Mouse (Mus musculus) erythroid progenitor cell, adult 5-6 weeks (primary cell): ENCODE results near the gene Akap13. TPM values are rescaled to one million over a fixed set of nuclear protein-coding genes. Genes with fewer than 3 reads are reported as not detected.
"Not testable (repeated sequence)": the region's sequence is repeated elsewhere in the genome, so short reads cannot be mapped to it uniquely, and the experiment has no call there.

ENCODE experiments used
- ATAC-seq: replicated peaks from 2 replicates; pipeline ENCODE4 v1.8.0; 2016; ENCODE audit warnings: moderate number of reproducible peaks, mild to moderate bottlenecking, moderate TSS enrichment, inconsistent platforms; ENCODE audit not compliant: poor library complexity, low FRiP score, severe bottlenecking
- total RNA-seq, 2 experiments: library from RNA; stranded (forward) in 1 of 2; stranded (reverse) in 1 of 2; fragments of 150-400 nt in 1 of 2; fragments of 186-747, 209-891 nt in 1 of 2; gene quantifications; 2 replicates each; pipeline versions ENCODE4 v1.2.3 to v1.2.4; 2015 to 2017; ENCODE audit warnings: low replicate concordance in 2 of 2

The Akap13 gene
- total RNA-seq, 2 experiments from 2014 or later = 195 to 563 TPM

DNA sequence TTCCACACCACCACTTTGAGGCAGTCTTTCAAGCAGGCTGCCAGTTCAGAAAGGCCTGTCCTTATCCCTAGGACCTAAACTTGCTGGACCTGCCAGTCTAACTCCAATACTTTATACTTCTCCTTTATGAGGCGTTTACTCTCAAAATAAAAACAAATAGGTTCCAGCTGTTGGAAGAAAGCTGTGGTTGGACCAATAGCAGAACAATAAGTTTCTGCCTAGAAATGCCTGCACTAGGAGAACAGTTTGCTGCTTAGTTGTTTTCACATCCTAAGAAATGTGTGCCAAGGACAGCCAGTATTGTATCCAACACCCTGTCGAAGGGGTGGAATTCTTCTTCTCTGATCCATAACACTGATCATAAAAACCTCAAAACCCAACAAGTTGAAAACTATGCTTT lies 276.6 kb downstream of the Akap13 start:
- ATAC-seq = no peak

DNA sequence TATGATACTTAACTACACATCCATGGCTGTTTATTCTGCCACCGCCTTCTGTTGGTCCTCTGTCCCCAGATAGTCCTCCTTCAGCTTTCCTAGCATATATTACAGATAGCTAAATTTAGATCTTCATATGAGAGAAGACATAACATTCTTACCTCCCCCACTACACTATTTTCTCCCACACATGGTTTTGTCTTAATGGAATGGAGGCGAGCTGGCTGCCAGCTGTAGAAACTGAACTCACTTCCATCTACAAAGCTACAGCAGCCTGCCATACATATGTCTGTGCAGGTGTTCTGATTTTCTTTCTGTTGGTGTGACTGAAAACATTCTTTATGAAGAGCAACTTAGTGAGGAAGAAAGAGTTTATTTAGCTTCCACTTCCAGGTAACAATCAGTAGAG lies 277.8 kb downstream of the Akap13 start:
- ATAC-seq = no peak

DNA sequence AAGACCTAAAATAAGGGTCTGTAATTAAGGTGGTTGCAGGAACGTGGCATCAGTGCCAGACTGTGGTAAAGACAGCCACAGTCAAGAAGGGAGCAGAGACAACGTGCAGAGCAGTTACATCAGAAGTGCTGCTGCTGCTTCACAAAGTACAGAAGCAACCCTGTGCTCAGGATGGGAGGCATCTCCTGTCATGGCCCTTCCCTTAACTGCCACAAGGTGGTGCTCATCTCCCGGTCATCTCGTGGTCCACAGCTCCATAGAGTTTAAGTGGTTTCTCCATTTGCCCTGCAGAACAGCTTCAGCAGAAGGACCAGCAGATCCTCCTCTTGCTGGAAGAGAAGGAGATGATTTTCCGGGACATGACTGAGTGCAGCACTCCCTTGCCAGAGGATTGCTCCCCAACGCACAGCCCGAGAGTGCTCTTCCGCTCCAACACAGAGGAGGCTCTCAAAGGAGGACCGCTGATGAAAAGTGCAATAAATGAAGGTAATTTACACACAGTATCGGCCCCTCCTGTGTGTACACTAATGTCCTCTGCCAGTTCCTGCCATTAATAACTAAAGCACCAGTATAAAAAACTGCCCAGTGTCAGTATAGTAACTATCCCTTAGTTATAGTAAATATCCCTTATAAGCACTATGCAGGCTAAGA lies 283.9 kb downstream of the Akap13 start:
- ATAC-seq = peak; percentile 84

DNA sequence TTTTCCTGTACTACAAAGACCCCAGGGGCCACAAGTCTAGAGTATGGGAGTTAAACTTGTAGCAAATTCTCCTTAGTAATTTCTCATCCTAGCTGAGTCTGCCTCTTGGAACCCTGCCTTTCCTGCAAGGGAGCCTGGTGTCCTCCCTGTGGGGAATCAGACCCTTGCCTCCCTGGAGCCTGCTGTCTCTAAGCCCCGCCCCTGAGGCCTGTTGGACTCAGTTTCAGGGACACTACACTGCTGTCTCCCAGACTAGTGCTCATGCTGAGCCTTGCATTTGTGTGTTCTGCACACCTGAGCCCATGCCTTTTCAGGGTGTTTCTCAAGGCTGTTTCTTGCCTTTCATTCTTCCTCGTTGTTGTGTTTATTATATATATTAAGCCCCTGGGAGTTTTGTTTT lies 289.2 kb downstream of the Akap13 start:
- no peak for ATAC-seq

DNA sequence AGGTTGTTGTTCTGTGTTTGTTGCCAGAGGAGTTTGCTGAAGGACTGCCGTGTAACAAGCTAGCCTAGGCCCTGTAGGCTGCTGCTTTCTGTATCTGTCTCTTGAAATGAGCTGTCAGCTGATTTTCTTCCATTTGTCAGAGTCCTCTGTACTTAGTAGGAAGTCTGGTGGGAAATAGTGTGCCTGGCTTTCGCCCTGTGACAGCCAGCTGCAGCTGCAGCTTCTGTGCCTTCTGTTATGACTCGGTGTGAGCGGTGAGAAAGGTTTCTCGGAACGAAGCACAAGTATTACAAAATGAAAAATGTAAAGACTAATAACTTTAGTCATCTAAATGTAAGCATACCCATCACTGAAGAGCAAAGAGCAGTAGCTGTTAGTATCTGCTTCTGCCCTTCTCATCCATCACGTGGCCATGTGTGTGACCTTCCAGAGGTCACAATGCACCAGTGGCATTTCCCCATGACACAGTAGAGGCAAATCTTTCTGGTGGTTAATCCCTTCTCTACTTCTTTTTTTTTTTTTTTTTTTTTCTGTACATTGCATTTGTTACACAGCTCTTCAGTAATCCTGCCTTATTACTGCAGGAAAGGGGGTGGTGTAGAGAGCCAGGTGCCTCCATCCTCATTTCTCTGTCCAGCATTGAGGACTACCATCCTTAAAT lies 289.8 kb downstream of the Akap13 start:
- ATAC-seq = no peak

DNA sequence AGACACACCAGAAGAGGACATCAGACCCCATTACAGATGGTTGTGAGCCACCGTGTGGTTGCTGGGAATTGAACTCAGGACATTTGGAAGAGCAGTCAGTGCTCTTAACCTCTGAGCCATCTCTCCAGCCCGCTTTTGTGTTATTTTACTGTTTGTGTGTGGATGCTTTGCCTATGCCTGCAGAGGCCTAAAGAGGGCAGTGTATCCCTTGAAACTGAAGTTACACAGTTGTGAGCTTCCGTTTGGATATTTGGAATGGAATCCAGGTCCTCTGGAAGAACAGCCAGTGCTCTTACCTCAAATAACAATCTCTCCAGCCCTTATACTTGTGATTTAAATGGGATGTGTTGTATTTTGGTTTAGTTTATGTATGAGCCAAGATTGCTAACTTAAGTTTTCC lies 290.6 kb downstream of the Akap13 start:
- not testable (repeated sequence) for ATAC-seq

DNA sequence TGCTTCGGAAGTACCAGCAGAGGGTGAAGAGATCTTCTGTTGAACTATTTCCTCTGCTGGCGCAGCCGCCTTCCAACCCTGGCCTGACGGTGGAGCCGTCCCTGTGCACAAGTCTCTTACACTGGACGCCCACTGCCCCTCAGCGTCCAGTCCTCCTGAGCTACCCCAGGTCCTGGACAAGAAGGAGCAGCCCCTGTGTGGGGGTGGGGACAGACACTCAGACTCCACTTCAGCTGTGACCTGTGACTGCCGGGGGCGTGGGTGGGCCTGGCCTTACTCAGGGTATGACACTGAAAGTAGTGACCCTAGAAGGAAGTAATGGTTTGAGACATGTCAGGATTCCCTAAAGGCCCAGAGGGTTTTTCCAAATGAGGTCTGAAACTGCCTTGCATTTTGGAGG lies 295.2 kb downstream of the Akap13 start:
- no peak for ATAC-seq

DNA sequence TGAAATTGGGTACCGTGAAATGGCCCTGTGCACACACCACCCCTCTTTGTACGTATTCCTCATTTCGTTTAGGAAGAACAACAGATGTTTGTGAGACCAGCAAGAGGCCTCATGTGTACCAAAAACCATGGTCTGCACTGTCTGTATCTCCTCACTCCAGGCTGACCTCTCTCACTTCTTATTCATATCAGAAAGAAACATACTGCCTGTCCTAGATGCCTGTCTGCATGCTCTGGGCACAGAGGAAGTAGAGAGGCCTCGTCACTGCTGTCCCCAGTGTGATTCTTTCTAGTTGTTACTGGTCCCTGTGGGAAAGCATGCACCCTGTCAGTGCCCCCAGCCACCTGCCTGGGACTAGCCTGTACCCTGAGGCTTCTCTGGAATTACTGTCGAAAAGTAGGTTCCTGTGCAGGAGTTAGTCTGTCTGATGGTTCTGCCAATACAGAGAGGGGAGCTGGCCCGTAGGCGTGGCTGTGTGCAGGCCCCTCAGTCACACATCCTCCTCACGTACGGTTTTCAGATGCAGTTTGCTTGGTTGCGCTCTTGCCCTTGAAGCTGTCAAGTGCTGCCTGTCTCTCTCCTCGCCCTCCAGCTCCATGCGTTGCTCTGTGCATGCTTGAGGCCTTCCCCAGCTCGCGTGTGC lies 295.9 kb downstream of the Akap13 start:
- no peak for ATAC-seq

DNA sequence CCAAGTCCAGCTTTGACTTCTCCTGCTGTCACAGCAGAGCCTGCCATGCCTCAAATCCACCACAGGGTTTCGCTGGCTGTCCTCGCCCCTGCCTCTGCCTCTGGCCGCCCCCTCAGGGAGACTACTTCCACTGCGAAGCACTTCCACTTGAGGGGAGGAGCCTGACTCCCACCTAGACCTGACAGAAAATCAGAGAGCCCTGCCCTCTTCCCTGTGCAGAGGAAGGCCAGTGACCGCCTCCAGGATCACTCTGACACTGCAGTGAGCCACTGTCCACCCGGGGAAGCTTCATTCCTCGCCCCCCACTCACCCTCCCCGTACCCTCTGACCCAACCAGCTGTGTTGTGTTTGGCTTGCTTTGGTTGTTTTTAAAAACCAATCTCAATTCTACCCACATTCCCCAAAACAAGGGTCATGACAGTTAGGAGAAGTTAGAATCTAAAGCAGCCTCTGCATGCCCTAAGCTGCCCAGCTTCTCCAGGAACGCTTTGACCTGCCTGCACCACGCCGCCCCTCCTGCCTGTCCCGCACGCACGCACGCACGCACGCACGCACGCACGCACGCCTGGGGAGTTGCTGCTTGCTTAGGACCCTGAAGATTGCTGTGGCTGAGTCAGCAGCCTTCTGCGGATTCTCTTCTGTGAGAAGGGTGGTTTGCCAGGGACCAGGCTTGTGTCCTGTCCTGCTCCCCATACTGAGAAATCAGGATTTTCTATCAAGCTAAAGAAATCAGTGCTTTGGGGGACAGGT lies 297.3 kb downstream of the Akap13 start:
- ATAC-seq = no peak

DNA sequence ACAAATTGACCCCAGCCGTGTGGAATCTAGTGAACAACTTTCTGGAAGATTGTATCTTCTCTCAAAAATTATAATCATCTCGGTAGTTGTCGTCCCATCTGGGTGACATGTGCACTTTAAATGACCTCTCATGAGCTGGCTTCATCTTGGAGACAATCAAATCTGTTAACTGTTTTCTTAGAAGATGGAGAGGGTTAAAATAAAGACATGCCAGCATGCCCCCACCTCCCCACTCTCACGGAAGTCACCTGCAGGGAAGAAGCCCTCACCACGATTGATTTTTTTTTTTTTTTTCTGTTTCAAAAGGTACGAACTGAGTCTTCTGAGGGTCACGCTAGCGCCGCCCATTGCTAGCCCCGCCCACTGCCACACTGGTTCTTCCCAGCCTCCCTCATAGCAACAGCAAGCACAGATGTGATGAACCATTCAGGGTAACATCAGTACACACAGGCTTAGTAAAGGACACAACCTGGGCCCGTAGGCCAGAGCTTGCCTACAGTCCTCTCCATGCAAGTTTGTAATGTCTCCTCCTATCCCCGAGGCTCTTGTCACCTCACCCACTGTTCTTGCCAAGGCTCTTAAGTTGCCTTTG lies 298.0 kb downstream of the Akap13 start:
- no peak for ATAC-seq

DNA sequence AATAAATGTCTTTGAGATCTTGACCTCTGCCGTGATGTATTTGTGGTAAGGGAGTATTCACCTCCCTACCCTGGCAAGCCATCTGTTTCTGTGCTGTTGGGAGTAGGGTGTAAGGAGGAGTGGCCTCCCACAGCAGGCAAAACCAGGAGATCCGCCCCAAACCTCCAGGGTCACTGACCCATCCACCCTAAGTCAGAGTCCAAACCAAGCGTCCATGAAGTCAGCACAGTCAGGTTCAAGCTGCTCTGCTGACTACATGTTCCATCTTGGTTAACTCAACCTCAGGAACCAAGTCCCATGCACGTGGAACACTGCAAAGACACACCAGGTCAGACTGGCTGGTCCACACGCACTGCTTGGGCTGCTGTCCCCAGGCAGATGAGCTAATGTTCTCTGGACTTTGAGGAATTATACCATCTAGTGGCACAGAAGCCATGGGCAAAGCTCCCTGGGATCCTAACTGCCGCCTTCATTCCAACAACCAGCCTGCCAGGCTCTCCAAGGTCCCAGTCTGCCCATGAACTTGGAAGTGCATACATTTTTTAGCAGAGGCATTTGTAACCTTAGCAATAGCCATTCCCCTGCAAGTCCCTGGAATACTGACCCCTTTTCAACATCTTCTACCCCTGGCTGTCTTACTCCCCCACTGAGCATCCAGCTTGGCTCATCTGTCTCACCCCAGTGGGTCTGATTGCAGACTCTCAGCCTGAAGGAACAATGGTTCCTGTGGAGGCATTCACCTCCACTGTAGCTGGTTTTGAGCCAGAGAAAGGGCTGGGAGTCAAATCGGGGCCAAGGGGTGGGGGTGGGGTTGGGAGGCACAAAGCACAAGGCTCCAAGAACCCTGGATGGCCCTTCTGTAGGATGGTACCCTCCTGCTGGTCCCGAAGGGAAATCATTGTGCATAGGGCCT lies 299.5 kb downstream of the Akap13 start:
- ATAC-seq = no peak

DNA sequence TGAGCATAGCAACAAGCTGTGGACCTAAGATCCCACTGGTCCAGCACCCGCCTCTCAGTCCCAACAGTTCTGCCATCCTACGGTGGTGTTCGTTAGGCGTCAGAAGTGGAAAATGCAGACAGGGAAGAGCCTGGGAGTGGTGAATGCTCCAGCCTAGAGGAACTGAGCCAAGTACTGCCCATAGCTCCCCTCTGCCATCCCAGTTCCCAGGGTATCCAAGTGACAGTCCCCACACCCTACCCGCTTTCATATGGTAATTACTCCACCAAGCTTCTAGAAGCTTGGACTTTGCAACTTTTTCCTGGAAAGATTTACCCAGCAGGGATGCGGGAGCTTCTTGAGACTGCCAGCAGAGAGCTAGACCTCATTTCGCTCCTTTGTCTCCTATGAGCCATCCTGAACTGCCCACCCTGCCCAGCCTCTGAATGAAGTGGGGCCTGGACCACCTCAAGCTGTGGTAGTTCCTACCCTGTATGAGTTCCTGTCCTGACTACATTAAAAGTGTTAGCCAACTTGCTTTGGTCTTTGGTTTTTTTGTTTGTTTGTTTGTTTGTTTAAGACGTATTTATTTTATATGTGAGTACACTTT lies 300.6 kb downstream of the Akap13 start:
- ATAC-seq = no peak

DNA sequence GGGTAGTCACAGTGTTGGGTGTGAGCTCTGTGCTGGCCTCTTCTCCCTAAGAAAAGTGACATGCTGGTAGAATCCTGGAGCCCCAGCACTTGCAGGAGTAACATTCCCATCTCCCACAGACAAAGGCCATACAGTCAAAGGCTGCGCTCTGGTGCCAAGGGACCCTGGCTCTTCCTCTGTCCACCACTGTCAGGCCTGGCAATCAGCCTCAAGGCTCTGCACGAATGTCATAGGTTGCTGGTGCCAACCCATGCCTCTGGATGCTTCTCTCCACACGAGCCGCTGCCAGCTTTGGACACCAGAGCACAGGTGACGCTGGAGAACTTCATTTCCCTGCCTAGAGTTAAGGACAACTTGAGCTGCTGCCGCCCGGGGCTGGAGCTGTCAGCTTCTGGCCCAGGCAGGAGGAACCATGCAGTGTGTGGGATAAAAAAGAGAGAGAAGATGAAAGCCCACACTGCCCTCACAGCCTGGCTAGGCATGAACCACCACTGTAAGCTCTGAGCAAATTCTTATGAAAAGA lies 304.7 kb downstream of the Akap13 start:
- no peak for ATAC-seq

DNA sequence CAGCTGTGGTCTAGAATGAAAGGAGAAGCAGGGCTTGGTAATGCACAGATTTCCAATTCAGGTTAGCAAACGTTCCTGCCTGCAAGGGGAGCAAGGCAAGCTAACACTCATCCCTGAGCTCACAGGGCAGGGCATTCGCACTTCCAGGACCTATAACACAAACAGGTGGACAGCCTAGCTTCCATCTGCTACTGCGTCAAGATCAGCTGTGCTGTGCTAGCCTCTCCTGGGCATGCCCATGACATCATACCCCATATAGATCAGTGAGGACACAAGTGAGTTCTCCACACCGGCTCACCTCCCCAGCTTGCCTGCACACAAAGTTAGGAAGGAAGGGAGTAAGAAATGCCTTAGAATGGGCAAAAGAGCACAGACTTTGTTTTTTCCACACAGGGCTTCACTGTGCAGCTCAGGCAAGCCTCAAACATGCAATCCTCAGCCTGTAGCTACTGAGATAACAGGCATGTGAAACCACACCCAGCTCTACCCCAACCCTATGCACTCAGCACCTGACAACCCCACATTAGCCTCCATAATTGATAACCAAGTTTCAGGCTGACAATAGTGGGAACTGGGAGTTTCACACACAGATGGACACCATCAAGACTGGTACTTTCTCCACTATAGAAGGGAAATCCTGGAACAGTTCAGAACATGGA lies 305.5 kb downstream of the Akap13 start:
- ATAC-seq = peak; percentile 90

DNA sequence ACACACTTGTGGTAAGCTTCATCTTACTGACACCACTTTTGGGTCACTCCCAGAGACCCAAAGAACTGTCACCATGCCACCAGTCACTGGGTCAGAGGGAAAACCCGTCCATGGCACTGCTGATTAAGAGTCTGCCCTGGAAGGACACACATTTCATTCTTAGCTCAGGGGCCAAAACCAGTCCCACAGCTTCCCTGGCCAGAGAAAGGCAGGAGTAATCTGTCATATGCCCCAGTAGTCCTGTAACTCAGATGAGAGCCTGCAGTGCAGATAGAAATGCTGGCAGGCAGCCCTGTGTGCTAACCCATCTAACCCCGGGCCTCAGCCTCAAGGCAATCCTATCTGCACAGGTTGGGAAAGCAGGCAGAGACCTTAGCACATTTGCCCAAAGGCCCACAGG lies 306.9 kb downstream of the Akap13 start:
- ATAC-seq = peak; percentile 47

DNA sequence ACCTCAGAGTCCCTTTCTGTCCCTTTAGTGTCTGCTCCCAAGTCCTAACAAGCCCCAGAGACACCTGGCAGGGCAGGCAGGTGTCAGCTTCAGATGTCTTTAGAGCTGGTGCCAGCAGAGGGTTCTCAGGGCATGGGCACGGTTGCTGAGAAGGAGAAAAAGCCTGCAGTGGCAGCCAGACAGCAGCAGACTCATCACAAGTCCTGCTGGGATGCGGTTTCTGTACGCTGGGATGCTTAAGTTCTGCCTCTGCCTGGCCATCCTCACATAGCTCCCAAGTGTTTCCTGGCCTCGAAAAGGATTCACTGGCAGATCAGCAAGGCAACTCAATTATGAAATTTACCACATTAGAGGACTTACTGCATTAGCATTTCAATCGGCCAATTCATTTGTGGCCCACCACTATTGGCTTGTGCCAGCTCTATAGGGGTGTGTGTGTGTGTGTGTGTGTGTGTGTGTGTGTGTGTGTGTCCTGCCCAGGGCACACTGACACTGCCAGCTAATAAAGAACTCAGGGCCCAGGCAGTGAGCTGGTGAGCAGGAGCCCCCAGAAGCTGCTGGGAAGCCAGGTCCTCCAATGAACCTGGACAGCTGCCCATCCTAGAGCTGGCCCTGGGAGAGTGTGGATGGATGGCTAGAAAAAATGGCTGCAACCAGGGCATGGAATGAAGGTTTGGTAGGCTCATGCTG lies 311.9 kb downstream of the Akap13 start:
- not testable (repeated sequence) for ATAC-seq

DNA sequence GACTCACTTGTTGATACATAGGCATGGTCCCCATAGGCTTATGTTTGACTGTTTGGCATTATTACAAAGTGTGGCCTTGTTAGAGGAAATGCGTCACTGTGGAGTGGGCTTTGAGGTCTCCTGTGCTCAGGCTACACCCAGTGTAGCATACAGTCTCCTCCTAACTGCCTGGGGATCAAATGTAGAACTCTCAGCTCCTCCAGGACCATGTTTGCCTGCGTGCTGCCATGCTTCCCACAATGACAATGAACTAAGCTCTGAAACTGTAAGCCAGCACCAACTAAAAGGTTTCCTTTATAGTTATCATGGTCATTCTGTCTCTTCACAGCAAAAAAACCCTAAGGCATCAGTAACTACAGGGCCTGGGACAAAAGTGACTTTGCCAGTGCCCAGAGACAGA lies 312.8 kb downstream of the Akap13 start:
- no peak for ATAC-seq

DNA sequence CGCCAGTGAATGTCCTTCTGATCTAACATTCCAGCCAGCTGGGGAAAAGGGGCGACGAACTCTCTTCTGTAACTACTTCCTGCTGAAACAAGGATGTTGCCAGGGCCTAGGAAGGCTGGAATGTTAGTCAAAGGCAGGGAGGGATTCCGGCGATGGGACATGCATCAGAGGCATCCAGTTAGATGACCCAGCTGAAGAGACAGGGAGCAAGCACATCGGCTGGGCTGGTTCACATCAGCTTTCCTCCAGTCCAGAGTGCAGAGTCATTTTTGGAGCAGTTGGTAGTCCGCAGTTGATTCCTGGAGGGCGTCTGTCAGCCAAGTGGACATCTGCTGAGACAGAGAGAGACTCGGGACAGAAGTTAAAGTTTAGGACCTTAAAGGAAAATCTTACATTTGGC lies 314.6 kb downstream of the Akap13 start:
- ATAC-seq = no peak
